Mouse (Mus musculus) stomach, embryonic 15.5 days (tissue): ENCODE data around the gene Gsta3. TPM values are rescaled to one million over a fixed set of nuclear protein-coding genes. Genes with fewer than 3 reads are reported as not detected.
"Not testable (repeated sequence)": the region's sequence is repeated elsewhere in the genome, so short reads cannot be mapped to it uniquely, and the experiment has no call there.

Source experiments
- ATAC-seq: fragments of 200-750 bp; cut with Nextera tagmentation; 2 replicates; pipeline ENCODE4 v1.8.0; 2017; ENCODE audit warnings: low read depth, moderate number of reproducible peaks, moderate TSS enrichment; ENCODE audit not compliant: insufficient read depth, low FRiP score
- H3K27ac ChIP-seq: fragments of 300-500 bp; sonication (generic); 2 replicates; pipeline ENCODE4 v1.5.1; 2015; ENCODE audit warnings: mild to moderate bottlenecking, inconsistent platforms
- H3K27me3 ChIP-seq: fragments of 300-500 bp; sonication (generic); replicated peaks from 2 replicates; pipeline ENCODE4 v1.6.1; 2015; ENCODE audit warnings: inconsistent platforms
- H3K36me3 ChIP-seq: fragments of 300-500 bp; sonication (generic); 2 replicates; pipeline ENCODE4 v1.6.1; 2015; ENCODE audit warnings: inconsistent platforms
- H3K4me1 ChIP-seq: fragments of 300-500 bp; sonication (generic); 2 replicates; pipeline ENCODE4 v1.6.1; 2015; ENCODE audit warnings: inconsistent platforms
- H3K4me2 ChIP-seq: fragments of 300-500 bp; sonication (generic); 2 replicates; pipeline ENCODE4 v1.6.1; 2015; ENCODE audit warnings: mild to moderate bottlenecking, inconsistent platforms
- H3K4me3 ChIP-seq: fragments of 300-500 bp; sonication (generic); replicated peaks from 2 replicates; pipeline ENCODE4 v1.5.1; 2015; ENCODE audit warnings: inconsistent platforms
- H3K9ac ChIP-seq: fragments of 300-500 bp; sonication (generic); 2 replicates; pipeline ENCODE4 v1.6.1; 2015; ENCODE audit warnings: inconsistent platforms
- H3K9me3 ChIP-seq: fragments of 300-500 bp; sonication (generic); 2 replicates; pipeline ENCODE4 v1.6.1; 2016; ENCODE audit warnings: inconsistent platforms
- WGBS: fragments of 180-500 bp; shearing (Covaris S2); methylation state at CpG from one replicate; pipeline ENCODE4 v1.1.7; 2015; 5-methylcytosine and 5-hydroxymethylcytosine counted together
- polyA plus RNA-seq: library from polyadenylated mRNA; unstranded; fragments of >200 nt; fragmentation: Nextera tagmentation; extraction: Ambion mirVana; gene quantifications from 2 replicates; pipeline ENCODE4 v1.2.1, GENCODE M21; 2015

Gsta3 gene
- polyA plus RNA-seq, 1 experiment from 2014 or later: 18.5 TPM

DNA sequence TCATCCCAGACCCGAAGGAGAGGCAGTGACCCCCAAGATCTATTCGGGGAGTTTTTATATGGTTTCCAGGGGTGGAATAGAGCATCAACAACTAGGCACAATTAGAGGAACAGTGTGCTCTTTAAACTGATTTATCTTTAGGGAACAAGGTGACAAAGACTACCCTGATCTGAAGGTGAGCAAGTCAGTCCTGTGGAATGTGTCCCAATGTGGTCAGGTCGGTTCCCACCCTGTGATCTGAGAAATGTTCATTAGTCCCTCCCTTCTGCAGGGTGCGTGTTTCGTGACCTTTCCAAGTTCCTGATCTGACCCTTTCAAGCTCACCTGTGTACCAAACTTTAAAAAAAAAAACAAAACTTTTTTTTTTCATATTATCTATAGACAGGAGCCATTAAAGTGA, 16.5 kb downstream of the Gsta3 start:
- ATAC-seq: no peak
- Histone ChIP-seq H3K4me1 (no peaks in the 10 kb centered on the region), H3K4me2 (no peak overlapping the region), H3K27ac (no peak overlapping the region), H3K9me3 (no peaks in the 10 kb centered on the region), H3K9ac (no peak overlapping the region), H3K27me3 (no peaks in the 10 kb centered on the region), H3K36me3 (no peaks in the 10 kb centered on the region), H3K4me3 (no peak overlapping the region)
- 68% methylated on average over 5 of the region's 5 CpGs for WGBS

DNA sequence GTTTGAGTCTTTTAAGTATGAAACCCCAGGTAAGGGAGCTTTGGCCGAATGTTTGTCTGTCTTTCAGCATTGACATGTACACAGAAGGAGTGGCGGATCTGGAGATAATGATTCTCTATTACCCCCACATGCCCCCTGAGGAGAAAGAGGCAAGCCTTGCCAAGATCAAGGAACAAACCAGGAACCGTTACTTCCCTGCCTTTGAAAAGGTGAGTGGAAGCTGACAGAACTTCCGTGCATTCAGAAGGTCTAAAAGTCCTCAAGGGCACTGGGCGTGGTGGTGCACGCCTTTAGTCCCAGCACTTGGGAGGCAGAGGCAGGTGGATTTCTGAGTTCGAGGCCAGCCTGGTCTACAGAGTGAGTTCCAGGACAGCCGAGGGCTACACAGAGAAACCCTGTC, 19.6 kb downstream of the Gsta3 start:
- not testable (repeated sequence) for H3K4me1 ChIP-seq, ATAC-seq, H3K27ac ChIP-seq, H3K4me2 ChIP-seq, H3K36me3 ChIP-seq, H3K4me3 ChIP-seq, H3K9me3 ChIP-seq, H3K9ac ChIP-seq, H3K27me3 ChIP-seq
- 86% methylated on average over 8 of the region's 8 CpGs for WGBS

DNA sequence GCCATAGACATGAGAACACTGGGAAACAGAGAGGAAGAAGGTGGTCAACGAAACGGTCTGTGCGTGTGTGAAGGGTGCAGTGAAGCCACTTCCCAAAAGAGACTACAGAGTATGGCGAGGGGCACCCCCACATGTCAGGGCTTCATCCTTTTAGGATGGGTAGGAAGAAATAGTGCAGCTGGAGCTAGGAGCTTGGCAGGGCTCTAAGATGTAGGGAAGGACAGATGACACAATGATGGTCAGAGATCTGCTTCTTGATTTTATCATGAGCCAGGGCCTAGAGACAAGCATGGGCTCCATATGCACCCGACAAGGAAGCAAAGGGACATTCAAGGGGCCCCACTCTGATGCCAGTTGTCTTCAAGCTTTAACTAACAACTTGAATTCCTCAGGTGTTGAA, 22.0 kb downstream of the Gsta3 start:
- Histone ChIP-seq H3K4me1 (no peaks in the 10 kb centered on the region), H3K4me2 (no peak overlapping the region), H3K27me3 (no peaks in the 10 kb centered on the region), H3K4me3 (no peak overlapping the region), H3K9ac (no peak overlapping the region), H3K27ac (no peak overlapping the region), H3K9me3 (no peaks in the 10 kb centered on the region), H3K36me3 (no peaks in the 10 kb centered on the region)
- WGBS: 90% methylated on average over 5 of the region's 5 CpGs
- ATAC-seq: no peak

DNA sequence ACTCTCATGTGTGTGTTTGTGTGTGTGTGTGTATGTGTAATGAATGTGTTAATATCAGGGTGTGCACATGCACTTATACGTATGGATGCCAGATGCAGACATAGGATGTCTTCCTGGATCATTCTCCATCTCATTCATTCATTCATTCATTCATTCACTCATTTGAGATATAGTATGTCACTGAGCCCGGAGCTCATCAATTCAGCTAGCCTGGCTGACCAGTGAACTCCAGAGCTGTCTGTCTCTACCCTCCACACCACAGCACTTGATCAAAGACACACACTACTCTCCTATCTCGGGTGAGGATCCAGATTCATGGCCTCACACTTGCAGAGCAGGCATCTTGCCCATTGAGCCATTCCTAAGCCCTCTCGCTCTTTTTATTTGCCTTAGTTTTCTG, 23.6 kb downstream of the Gsta3 start:
- ATAC-seq: no peak
- Histone ChIP-seq H3K4me2 (no peak overlapping the region), H3K9me3 (no peaks in the 10 kb centered on the region), H3K36me3 (no peaks in the 10 kb centered on the region), H3K27ac (no peak overlapping the region), H3K27me3 (no peaks in the 10 kb centered on the region), H3K9ac (no peak overlapping the region), H3K4me3 (no peak overlapping the region), H3K4me1 (no peaks in the 10 kb centered on the region)
- WGBS: 80% methylated on average over 4 of the region's 4 CpGs

DNA sequence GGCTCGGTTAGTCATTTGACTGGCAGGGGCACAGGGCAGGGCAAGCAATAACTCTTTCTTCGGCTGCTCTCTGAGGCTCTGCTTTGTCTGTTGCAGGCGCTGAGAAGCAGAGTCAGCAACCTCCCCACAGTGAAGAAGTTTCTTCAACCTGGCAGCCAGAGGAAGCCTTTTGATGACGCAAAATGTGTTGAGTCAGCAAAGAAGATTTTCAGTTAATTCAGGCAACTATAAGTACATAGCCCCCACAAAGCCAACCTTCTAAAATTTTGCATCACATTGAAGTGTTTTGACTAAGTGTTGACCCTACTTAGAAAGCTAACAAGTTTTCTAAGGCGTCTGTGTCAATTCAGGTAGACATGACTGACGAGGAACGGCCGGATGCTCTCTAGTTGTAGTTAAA, 24.4 kb downstream of the Gsta3 start:
- no peak overlapping the region for H3K27ac ChIP-seq
- H3K36me3 ChIP-seq: no peaks in the 10 kb centered on the region
- 75% methylated on average over 8 of the region's 8 CpGs for WGBS
- no peaks in the 10 kb centered on the region for H3K27me3 ChIP-seq
- H3K9me3 ChIP-seq: no peaks in the 10 kb centered on the region
- no peak overlapping the region for H3K4me2 ChIP-seq
- H3K4me3 ChIP-seq: no peak overlapping the region
- H3K9ac ChIP-seq: no peak overlapping the region
- no peak for ATAC-seq
- H3K4me1 ChIP-seq: no peaks in the 10 kb centered on the region

DNA sequence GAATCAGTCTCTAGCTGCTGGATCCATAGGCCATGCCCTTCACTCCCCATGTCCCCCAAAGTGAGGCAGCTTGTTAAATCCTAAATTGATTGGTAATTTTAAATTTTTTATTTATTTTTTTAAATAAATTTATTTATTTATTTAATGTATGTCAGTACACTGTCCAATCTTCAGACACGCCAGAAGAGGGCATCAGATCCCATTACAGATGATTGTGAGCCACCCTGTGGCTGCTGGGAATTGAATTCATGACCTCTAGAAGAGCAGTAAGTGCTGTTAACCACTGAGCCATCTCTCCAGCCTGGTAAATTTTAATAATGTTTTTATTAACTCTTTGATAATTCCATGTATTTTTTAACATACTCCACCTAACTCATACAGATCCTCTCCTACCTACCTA, 26.4 kb downstream of the Gsta3 start:
- Histone ChIP-seq H3K27me3 (no peaks in the 10 kb centered on the region), H3K4me3 (no peak overlapping the region), H3K27ac (no peak overlapping the region), H3K9ac (no peak overlapping the region), H3K9me3 (no peaks in the 10 kb centered on the region), H3K4me2 (no peak overlapping the region), H3K4me1 (no peaks in the 10 kb centered on the region), H3K36me3 (no peaks in the 10 kb centered on the region)
- no peak for ATAC-seq
- WGBS: 79% methylated on average over 1 of the region's 1 CpGs

DNA sequence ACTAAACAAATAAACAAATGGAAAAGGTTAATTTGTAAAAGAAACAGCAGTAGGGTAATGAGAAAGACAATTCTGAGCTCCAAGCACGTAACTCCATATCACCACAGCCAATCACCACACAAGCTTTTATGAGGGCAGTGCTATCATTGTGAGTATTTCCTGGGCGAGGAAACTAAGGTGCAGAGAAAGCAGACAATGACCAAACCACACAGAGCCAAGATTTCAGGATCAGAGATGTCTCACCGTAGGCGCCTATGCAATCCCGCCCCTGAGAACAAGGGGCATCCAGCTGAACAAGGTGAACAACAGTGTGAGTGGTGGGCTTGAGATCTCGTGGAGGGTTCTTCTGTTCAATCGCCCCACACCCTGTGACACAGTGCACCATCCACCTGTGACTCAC, 27.1 kb downstream of the Gsta3 start:
- H3K27ac ChIP-seq, H3K4me3 ChIP-seq, ATAC-seq, H3K9ac ChIP-seq, H3K9me3 ChIP-seq, H3K4me1 ChIP-seq, H3K36me3 ChIP-seq, H3K27me3 ChIP-seq, H3K4me2 ChIP-seq: not testable (repeated sequence)
- WGBS: 87% methylated on average over 7 of the region's 7 CpGs

DNA sequence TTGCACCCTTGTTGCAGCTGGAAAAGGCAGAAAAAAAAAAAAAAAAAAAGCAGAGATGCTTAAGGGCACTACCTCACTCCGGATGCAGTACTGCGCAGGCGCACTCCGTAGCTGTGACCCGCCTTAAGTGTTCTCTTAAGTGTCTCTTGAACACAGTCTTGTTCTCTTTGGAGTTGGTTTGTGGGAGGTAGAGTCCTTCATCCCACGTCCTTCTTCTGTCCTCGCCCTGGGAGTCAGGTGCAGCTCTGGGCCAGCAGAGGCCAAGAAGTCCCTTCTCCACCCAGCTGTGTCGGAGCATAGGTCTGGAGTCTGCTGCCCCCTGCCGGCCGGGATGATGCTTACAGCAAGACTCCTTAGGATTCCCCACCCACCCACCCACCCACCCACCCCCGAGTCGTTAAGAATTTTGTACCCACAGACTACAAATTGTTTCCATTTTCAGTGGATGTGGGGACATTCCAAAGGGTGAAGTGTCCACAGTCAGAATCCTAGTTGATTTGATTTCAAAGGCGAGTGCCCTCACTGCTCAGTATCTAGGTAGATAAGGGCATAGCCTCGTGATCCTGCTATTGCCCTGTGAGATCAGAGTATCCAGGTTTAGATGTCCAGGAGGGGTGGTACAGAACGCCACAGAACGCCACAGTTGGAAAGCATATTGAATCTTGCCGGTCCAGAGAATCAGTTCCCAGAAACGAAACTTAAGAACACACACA, 31.1 kb downstream of the Gsta3 start:
- H3K36me3 ChIP-seq: no peaks in the 10 kb centered on the region
- H3K9ac ChIP-seq: no peak overlapping the region; the same call in 1 of the 2 replicates
- H3K27me3 ChIP-seq: no peaks in the 10 kb centered on the region
- WGBS: 22% methylated on average over 18 of the region's 18 CpGs
- peak; percentile 68 for ATAC-seq
- H3K4me3 ChIP-seq: peak overlapping the region; percentile 33
- H3K9me3 ChIP-seq: no peaks in the 10 kb centered on the region
- H3K27ac ChIP-seq: no peak overlapping the region
- H3K4me1 ChIP-seq: no peaks in the 10 kb centered on the region
- peak overlapping the region; percentile 59 for H3K4me2 ChIP-seq

DNA sequence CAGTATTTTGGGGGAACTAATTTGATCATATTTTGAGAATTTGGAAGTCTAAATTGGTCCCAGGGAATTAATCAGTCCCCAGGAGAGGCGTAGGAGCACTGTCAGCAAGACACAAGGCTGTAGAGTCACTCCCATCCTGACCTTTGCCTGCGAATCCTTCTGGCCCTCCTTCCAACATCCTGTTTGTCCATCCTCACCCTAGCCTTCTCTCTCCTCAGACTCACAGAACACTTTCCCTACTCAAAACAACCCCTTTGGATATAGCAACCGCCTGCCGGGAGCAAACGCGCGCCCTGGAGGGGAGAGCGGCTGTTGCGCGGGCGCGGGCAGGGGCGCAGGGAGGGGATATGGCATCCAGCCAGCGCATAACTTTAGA, 31.7 kb downstream of the Gsta3 start:
- no peaks in the 10 kb centered on the region for H3K36me3 ChIP-seq
- no peak for ATAC-seq
- 23% methylated on average over 14 of the region's 14 CpGs for WGBS

DNA sequence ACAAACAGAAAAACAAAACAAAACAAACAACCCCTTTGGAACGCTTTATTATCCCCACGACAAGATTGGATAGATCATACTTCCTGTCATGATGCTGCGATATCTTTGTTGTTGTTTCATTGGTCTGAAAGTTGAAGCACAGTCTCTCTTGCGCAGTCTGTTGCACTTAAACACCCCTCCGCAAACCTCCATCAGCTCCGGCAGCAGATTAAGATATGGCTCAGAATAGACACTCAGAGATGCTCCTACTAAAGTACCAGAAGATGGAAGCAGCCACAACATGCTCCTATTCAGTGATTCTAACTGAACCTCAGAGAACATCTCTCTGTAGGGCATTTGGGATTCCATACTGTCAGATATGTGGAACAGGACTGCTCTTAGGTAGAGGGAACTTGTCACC, 32.7 kb downstream of the Gsta3 start:
- no peak for ATAC-seq
- H3K4me2 ChIP-seq: no peak overlapping the region
- 89% methylated on average over 6 of the region's 6 CpGs for WGBS
- H3K9ac ChIP-seq: no peak overlapping the region
- no peak overlapping the region for H3K4me3 ChIP-seq
- H3K4me1 ChIP-seq: no peaks in the 10 kb centered on the region
- H3K27me3 ChIP-seq: no peaks in the 10 kb centered on the region
- no peak overlapping the region for H3K27ac ChIP-seq
- no peaks in the 10 kb centered on the region for H3K9me3 ChIP-seq
- no peaks in the 10 kb centered on the region for H3K36me3 ChIP-seq

More for the DNA sequence above, 31.7 kb downstream of the Gsta3 start:
- Histone ChIP-seq H3K9ac (peak overlapping the region; percentile 22; the same call in 1 of the 2 replicates), H3K4me3 (peak overlapping the region; percentile 33), H3K27me3 (no peaks in the 10 kb centered on the region), H3K4me2 (peak overlapping the region; percentile 59), H3K27ac (no peak overlapping the region), H3K9me3 (no peaks in the 10 kb centered on the region), H3K4me1 (no peaks in the 10 kb centered on the region)

DNA sequence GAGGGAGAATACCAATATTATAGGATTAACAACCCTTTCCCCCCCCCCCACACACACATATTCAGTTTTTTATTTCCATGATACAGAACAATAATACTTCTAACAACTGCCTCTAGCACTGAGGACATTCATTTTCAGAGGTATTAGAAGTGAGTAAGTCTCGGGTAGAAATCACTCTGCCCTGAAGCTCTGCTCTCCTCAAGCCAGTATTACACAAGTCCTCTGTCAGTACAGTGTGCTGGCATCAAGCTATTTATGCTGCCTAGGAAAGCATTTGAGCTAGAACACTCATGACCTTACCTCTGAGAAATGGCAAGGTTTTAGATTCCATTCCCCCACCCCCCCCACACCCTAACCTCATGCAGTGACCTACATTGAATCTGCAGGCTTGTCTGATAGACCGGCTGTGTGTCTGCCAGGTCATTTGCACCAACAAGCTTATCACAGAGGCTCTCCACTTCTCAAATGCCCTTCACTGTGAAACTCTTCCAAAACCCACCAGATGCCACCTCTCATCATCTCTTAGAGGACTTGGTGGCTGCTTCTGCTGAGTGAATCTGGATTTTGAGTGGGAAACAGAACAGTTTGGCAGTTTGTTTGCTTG, 34.1 kb downstream of the Gsta3 start:
- Histone ChIP-seq H3K4me3 (no peak overlapping the region), H3K27me3 (no peaks in the 10 kb centered on the region), H3K9ac (no peak overlapping the region), H3K4me2 (no peak overlapping the region), H3K27ac (no peak overlapping the region), H3K4me1 (no peaks in the 10 kb centered on the region), H3K36me3 (no peaks in the 10 kb centered on the region), H3K9me3 (no peaks in the 10 kb centered on the region)
- no peak for ATAC-seq
- WGBS: 53% methylated on average over 2 of the region's 2 CpGs

DNA sequence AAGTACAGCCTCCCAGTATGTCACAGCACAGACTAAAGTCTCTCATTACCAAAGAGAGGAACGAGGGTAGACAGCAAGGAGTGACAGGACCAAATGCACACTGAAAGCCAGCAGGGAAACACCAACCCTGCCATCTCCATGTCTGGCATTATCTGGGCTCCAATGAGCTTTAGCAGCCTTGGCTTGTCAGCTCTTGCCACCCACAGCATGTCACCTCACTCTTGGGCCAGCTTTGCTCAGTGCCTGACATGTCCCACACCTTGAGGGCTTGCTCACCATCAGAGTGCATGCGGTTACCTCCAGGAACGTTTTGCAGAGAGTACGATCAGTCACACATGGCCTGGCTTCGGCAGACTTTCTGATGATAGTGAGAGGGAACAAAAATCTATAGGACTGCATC, 35.0 kb downstream of the Gsta3 start:
- WGBS: 85% methylated on average over 5 of the region's 5 CpGs
- not testable (repeated sequence) for H3K9ac ChIP-seq

DNA sequence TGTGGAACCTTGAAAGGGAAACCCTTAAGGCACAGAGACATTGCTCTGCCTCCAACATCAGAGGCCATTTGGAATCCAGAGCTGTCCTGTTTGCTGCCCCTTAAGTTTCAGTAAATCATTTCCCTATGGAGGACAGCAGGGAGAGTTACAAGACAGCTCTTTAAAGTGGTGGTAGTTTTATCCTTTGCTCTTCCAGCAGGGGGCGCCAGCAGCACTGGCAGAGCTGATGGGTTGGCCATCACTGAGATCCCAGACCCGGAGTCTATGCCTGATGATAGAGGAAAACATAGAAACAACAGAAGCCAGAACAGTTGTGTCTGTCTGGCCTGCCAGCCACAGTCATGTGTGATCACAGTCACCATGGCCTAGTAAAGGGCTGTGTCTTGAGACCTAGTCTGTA, 35.8 kb downstream of the Gsta3 start:
- not testable (repeated sequence) for H3K27me3 ChIP-seq, H3K9me3 ChIP-seq, H3K4me2 ChIP-seq, ATAC-seq, H3K4me3 ChIP-seq, H3K9ac ChIP-seq, H3K27ac ChIP-seq, H3K4me1 ChIP-seq, H3K36me3 ChIP-seq
- WGBS: 23% methylated on average over 2 of the region's 2 CpGs

More for the DNA sequence above, 35.0 kb downstream of the Gsta3 start:
- not testable (repeated sequence) for ATAC-seq, H3K9me3 ChIP-seq, H3K27ac ChIP-seq, H3K4me1 ChIP-seq, H3K4me2 ChIP-seq, H3K4me3 ChIP-seq, H3K36me3 ChIP-seq, H3K27me3 ChIP-seq
